Mouse (Mus musculus): Measurements from ENCODE around the gene Atp11a.

DNA sequence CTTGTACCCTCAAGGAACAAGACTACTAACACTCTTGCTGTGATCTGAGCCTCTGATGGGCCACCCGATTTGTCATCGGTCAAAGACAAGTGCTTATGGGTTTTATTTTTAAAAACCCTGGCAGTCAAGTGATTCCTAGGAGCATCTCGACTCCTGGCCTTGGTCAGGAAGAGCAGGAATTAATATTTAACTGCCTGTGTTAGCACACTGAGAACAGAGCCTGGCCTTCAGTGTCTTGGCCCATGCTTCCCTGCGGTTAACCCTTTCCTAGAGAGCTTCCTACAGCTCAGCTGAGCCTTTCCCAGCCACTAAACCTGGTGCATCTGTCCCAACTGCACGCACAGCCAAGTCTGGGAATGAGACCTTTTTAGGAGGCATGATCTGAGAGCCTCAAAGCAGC is 48.1 kb downstream of the Atp11a start:
- no peak for TF ChIP-seq CTCF (IDR thresholded peaks at IDR 0.05; ENCODE audit: extremely low read depth, insufficient read depth, insufficient read length, insufficient replicate concordance)
- no peak for TF ChIP-seq POLR2A (IDR thresholded peaks at IDR 0.05; ENCODE audit: low read depth, low read length)

Measured in spleen, adult 2 months (tissue).